Mouse (Mus musculus): Measurements from ENCODE around the gene Ocrl. TPM values are rescaled to one million over a fixed set of nuclear protein-coding genes. Genes with fewer than 3 reads are reported as not detected.

Gene Ocrl
- polyA plus RNA-seq (2014; fragmentation: Illumina TruSeq; extraction: RNeasy Lipid Tissue Mini Kit (QIAGEN cat#74804); ENCODE audit: low read depth, low replicate concordance): 143 TPM

GRCm38 (mm10) chrX:47912306-47912792 is at the start of gene Ocrl:
Ocrl (plus strand) TSS chrX:47912387.

GRCm38 (mm10) chrX:47892431-47893024 is 19.7 kb upstream of the Ocrl start, which contains the start of gene Smarca1:
Smarca1 (minus strand) TSS chrX:47892974.

Other genes with a start within 250 kb of the Ocrl start
- gene Smarca1, start 19.4 kb upstream of the Ocrl start, polyA plus RNA-seq (2014; fragmentation: Illumina TruSeq; extraction: RNeasy Lipid Tissue Mini Kit (QIAGEN cat#74804); ENCODE audit: low read depth, low replicate concordance): 118 TPM
- gene Apln, start 122.5 kb downstream of the Ocrl start, polyA plus RNA-seq (2014; fragmentation: Illumina TruSeq; extraction: RNeasy Lipid Tissue Mini Kit (QIAGEN cat#74804); ENCODE audit: low read depth, low replicate concordance): 4.3 TPM
- gene Xpnpep2, start 196.3 kb downstream of the Ocrl start, polyA plus RNA-seq (2014; fragmentation: Illumina TruSeq; extraction: RNeasy Lipid Tissue Mini Kit (QIAGEN cat#74804); ENCODE audit: low read depth, low replicate concordance): 0.41 TPM
- 0.47 TPM for gene Sash3, start 234.0 kb downstream of the Ocrl start, polyA plus RNA-seq (2014; fragmentation: Illumina TruSeq; extraction: RNeasy Lipid Tissue Mini Kit (QIAGEN cat#74804); ENCODE audit: low read depth, low replicate concordance)

Measured in adrenal gland, adult 10 weeks (tissue).